Comparison of ENCODE assay signal across 24 mouse cellular contexts in the genomic region with DNA sequence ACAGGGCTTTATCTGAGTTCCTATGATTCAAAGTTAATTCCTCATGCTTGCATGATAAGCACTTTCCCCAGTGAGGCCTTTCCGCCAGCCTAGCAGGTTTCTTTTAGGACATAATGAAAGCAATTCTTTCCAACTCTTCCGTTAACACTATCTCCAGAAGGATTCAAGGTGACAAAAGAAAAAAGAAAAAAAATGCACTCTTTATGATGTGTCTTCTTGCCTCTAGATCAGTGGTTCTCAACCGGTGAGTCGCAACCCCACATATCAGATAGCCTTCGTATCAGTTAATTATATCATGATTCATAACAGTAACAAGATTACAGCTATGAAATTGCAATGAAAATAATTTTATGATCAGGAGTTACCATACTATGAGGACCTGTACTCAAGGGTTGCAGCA. TPM values are rescaled to one million over a fixed set of nuclear protein-coding genes. Genes with fewer than 3 reads are reported as not detected.
DNase-seq lines count a peak whose midpoint lies in the region; ATAC-seq lines count a peak whose summit lies in the region.
"Had no signal": no experiment of that assay in that cellular context is flagged by ENCODE, and none has a peak within 500 bp of the region (broad histone marks: within the 10 kb centered on the region; RNA-seq: fewer than 3 reads in every experiment).

No protein-coding gene starts in this region.

- no peaks in the 10 kb centered on the region for H3K27me3 ChIP-seq in heart, embryonic 10.5 days (ENCODE audit: insufficient read depth, poor library complexity, severe bottlenecking)
- no peaks in the 10 kb centered on the region for H3K27me3 ChIP-seq in heart, embryonic 12.5 days (replicated peaks)
- H3K27me3 ChIP-seq: heart, embryonic 13.5 days; neural tube, embryonic 12.5 days had no signal

- peaks cover 15% of the 10 kb centered on the region for H3K4me1 ChIP-seq in heart, embryonic 10.5 days
- peaks cover 20% of the 10 kb centered on the region for H3K4me1 ChIP-seq in heart, embryonic 12.5 days (replicated peaks)
- H3K4me1 ChIP-seq: neural tube, embryonic 12.5 days had no signal

- no peak for ATAC-seq in heart, embryonic 12.5 days (ENCODE audit: insufficient number of reproducible peaks, low FRiP score)
- ATAC-seq: forebrain, embryonic 14.5 days; lung, postnatal 0 days; midbrain, embryonic 16.5 days had no signal

- no peak overlapping the region for H3K4me3 ChIP-seq in heart, embryonic 10.5 days
- no peak overlapping the region for H3K4me3 ChIP-seq in macrophage (ENCODE audit: inconsistent target)
- H3K4me3 ChIP-seq in heart, embryonic 12.5 days = no peak overlapping the region
- H3K4me3 ChIP-seq: heart, embryonic 13.5 days; neural tube, embryonic 12.5 days had no signal

- no peaks in the 10 kb centered on the region for H3K9me3 ChIP-seq in heart, embryonic 10.5 days
- H3K9me3 ChIP-seq in heart, embryonic 12.5 days (replicated peaks) = peaks cover 2% of the 10 kb centered on the region; the same call in 1 of the 2 replicates
- H3K9me3 ChIP-seq: heart, embryonic 13.5 days; neural tube, embryonic 12.5 days had no signal

- DNase-seq in heart, adult 11 months = peak; percentile 55
- DNase-seq in heart, embryonic 10.5 days (ENCODE audit: low spot score) = no peak
- DNase-seq in testis, postnatal 14 days (ENCODE audit: low spot score) = peak; percentile 28
- no peak for DNase-seq in testis, postnatal 10 days (ENCODE audit: low spot score)
- no peak for DNase-seq in embryo, embryonic 11 days
- DNase-seq: adrenal gland, postnatal 25 days; cerebellum, adult 2 months; cerebellum, postnatal 14 days; gastrocnemius, postnatal 14 days; heart, adult 18-20 months; heart, postnatal 10 days; kidney, postnatal 10 days; lung, adult 18-20 months; right cerebral cortex, postnatal 4 days; thymus, postnatal 14 days had no signal

- 76% methylated on average over 5 of the region's 5 CpGs for WGBS in heart, embryonic 10.5 days
- WGBS in macrophage (ENCODE audit: missing documents) = 92% methylated on average over 5 of the region's 5 CpGs
- WGBS in heart, embryonic 12.5 days = 71% methylated on average over 5 of the region's 5 CpGs

- no peak overlapping the region for H3K4me2 ChIP-seq in heart, embryonic 12.5 days
- H3K4me2 ChIP-seq: heart, embryonic 13.5 days; hindbrain, embryonic 14.5 days; midbrain, embryonic 11.5 days; neural tube, embryonic 12.5 days had no signal

- H3K79me2 ChIP-seq in macrophage (ENCODE audit: inconsistent target) = peaks cover 76% of the 10 kb centered on the region

- H3K27ac ChIP-seq in heart, embryonic 10.5 days = no peak overlapping the region
- H3K27ac ChIP-seq in macrophage = peak overlapping the region; percentile 99
- H3K27ac ChIP-seq in heart, embryonic 12.5 days (ENCODE audit: poor library complexity, severe bottlenecking) = no peak overlapping the region
- H3K27ac ChIP-seq: heart, embryonic 13.5 days; hindbrain, embryonic 14.5 days; neural tube, embryonic 12.5 days had no signal

- no peak overlapping the region for H3K9ac ChIP-seq in heart, embryonic 12.5 days
- H3K9ac ChIP-seq: heart, embryonic 13.5 days; hindbrain, embryonic 14.5 days; neural tube, embryonic 12.5 days had no signal

- no peaks in the 10 kb centered on the region for H3K36me3 ChIP-seq in heart, embryonic 10.5 days
- H3K36me3 ChIP-seq in macrophage (ENCODE audit: inconsistent target) = peaks cover 3% of the 10 kb centered on the region; the same call in 1 of the 2 replicates
- no peaks in the 10 kb centered on the region for H3K36me3 ChIP-seq in heart, embryonic 12.5 days
- H3K36me3 ChIP-seq: heart, embryonic 13.5 days; neural tube, embryonic 12.5 days had no signal

RNA-seq across cellular contexts. Expression of gene Fyb, which starts 45.3 kb away (rescaled TPM):
- polyA plus RNA-seq in heart, embryonic 10.5 days (2016; fragmentation: Nextera tagmentation; extraction: Ambion mirVana) = 2.1 and 4.7 TPM in 2 replicates
- total RNA-seq in macrophage (2018; cell fraction: chromatin; rRNA removed) = 1,000 to 10,000 TPM in 25 of 26 experiments, 100 to 1,000 TPM in 1; 946 to 4,580 (median 3,223) TPM
- total RNA-seq in macrophage (2018; cell fraction: cytosol; rRNA removed) = 1,000 to 10,000 TPM in 9 of 26 experiments, 100 to 1,000 TPM in 17; 417 to 1,132 (median 746) TPM
- total RNA-seq in macrophage (2018; cell fraction: nucleus; rRNA removed) = 1,000 to 10,000 TPM; 1,077 to 2,236 (median 1,801) TPM
- 370 to 786 TPM (median 465 TPM) in 3 replicates for polyA plus RNA-seq in macrophage (2018)
- polyA plus RNA-seq in heart, embryonic 12.5 days (2016; fragmentation: Nextera tagmentation; extraction: Ambion mirVana) = 4.3 and 7.0 TPM in 2 replicates

Comparison
In these comparisons a context has a peak if more than half of its experiments do, and no peak if none do; other contexts are left out.
1. DNase-seq: peak in heart, adult 11 months (single experiment) and testis, postnatal 14 days (single experiment); none in heart, embryonic 10.5 days (single experiment), testis, postnatal 10 days (single experiment) and embryo, embryonic 11 days (single experiment).
2. RNA of gene Fyb, which starts 45.3 kb away (polyA plus RNA-seq): 370 to 786 TPM in macrophage; 2.1 to 4.7 TPM in heart, embryonic 10.5 days and 4.3 to 7.0 TPM in heart, embryonic 12.5 days; every median in the first group is over 10 times any median in the second.